Mouse (Mus musculus) G1E-ER4 (cell line): ENCODE measurements around the gene Arhgap19. TPM values are rescaled to one million over a fixed set of nuclear protein-coding genes. Genes with fewer than 3 reads are reported as not detected.

Experiments used
- GATA1 ChIP-seq: IDR thresholded peaks from one replicate; pipeline ENCODE4 v1.8.0; 2012; ENCODE audit warnings: low read length, inconsistent platforms
- polyA plus RNA-seq: library from polyadenylated mRNA; stranded (reverse); fragments of >175 nt; gene quantifications from 2 replicates; pipeline ENCODE4 v1.2.3, GENCODE M21; 2012

The Arhgap19 gene
- polyA plus RNA-seq, 1 experiment, result 13.1 TPM

DNA sequence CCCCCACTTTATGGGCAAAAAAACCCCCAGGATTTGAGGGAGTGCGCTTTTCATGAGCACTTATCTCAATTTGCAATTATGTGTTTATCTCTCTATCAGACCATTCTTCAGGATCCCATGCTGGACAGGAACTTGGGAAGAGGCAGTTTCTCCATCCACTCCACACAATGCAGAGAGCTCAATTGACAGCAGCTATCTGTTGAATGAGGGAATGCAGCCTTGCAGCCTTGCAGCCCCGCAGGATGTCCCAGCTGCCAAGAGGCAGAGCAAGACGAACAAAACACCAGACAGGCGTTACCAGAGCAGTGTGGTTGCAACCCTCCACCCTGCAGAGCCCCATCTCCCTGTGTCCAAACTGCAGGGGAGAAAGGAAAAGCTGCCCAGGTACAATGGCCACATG is 63.0 kb downstream of the Arhgap19 start:
- TF ChIP-seq GATA1, result no peak

DNA sequence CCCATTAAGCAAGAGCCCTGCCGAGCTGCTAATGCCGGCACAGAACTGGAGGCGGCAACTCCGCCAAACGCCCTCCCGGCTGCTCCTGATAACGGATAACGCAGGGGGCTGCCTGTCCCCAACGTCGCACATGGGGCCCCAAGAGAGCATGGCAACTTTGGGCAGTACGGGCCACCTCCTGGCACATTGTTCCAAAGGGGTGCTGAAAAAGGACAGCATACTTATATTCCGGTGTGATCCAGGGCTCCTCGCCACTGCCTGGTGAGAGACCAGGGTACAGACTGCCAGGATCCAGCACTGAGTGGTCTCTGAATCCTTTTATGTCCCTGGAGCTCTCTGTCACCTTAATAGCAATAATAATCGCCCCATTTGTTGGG is 63.4 kb downstream of the Arhgap19 start:
- TF ChIP-seq GATA1, result no peak

DNA sequence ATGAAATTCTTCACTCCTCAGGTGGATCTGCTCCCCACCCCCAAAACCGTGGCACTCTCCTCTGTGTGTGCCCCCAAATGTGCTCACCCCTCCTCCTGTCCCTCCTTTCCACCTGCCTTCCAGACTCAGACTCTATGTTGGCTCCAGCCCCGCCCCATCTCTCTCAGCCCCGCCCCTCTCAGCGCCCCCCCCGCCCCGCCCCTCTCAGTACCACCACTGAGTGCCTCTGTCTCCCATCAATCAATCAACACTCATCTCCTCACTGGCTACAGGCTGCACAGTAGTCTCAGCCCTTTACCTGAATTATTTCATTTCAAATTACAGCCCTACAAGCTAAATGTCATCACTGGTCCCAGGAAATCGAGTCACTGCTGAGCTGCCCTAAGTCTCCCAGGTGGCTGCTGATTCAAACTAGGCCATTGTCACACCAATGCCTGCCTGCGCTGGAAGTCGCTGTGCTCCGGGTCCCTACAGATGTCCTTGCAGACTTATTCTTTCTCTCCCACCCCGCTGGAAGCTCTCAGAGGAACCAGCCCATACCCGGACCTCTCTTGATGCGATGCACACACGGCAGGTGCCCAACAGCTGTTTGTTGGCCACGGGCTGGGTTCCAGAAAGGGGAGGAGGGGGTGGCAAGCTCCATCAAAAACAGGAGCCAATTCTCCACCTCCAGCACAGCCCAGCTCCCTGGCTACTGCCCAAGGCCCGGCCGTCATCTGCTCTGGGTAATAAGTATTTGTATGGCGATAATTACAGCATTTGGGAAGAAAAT is 64.0 kb downstream of the Arhgap19 start:
- no peak for TF ChIP-seq GATA1

GRCm38 (mm10) chr19:41734685-41735084 is 67.2 kb downstream of the Arhgap19 start:
- no peak for TF ChIP-seq GATA1

DNA sequence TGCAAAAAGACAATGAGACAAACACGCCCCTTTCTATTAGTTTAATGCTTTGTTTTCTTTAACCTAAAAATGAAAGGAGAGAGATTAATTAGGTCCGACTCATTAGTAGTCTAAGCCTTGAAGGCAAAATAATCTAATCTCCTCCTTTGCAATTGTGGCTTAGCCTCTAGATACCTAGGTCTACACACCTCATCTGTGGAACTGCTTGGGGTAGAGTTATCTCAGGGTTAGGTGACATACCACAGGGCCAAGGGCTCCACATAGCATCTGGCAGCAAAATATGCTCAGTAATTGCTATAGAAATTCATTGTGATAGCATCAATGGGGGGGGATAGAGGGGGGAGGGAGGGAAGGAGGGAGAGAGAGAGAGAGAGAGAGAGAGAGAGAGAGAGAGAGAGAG is 76.4 kb downstream of the Arhgap19 start:
- TF ChIP-seq GATA1, result no peak

DNA sequence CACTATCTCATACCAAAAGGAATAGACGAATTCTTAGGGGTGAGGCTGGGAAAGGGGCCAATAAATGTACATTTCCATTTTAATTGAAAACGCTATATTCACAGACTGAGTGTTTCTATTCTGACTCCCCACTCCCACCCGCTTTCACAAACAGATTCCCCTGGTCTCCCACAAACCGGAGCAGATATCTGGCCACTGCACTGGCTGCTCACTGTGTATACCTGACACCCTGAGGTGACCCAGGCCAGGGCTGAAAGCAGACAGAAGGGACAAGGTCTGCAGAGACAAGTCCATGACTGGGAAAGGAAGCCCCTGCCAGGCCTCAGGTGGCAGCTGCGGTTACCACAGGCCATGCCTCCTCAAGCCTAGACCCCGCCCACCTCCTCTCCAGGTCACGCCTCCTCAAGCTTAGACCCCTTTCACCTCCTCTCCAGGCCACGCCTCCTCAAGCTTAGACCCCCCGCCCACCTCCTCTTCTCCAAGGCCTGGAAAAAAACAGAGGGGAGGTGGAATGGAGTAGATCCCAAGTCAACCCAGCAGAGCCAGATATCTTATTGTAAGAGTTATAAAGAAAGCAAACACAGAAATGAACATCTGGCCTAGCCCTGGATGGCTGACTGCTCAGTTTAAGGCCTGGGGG is 76.9 kb downstream of the Arhgap19 start:
- TF ChIP-seq GATA1, result no peak

DNA sequence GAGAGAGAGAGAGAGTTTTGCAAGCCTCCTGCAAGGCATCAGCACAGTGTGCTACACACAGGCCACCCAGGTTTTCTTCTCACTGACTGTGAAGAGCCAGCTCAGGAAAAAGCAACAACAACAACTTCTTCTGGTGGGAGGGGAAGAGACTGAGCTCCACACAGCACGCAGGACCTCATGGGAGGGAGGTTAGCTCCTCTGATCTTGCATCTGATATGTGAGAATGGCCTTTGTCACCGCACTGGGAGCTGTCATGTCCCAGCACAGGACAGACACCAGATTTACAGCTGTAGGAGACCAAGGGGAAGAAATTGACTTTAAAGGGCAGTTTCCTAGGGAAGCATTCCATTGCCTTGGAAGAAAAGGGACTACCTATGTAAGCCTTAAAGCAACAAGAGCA is 78.5 kb downstream of the Arhgap19 start:
- TF ChIP-seq GATA1, result no peak

GRCm38 (mm10) chr19:41719436-41719835 is 82.4 kb downstream of the Arhgap19 start:
- no peak for TF ChIP-seq GATA1

Other genes with a start within 250 kb of the Arhgap19 start
- gene Gm340, start 219.7 kb downstream of the Arhgap19 start, polyA plus RNA-seq, result 0.79 and 2.4 TPM in 2 replicates
- gene Slit1, start 58.4 kb downstream of the Arhgap19 start, polyA plus RNA-seq, result 0.01 and 0.03 TPM in 2 replicates
- 65.6 and 72.2 TPM in 2 replicates for gene Frat1, start 27.9 kb upstream of the Arhgap19 start, polyA plus RNA-seq
- gene Frat2, start 46.1 kb upstream of the Arhgap19 start, polyA plus RNA-seq, result 59.0 and 72.3 TPM in 2 replicates
- gene Rrp12, start 94.1 kb upstream of the Arhgap19 start, polyA plus RNA-seq, result 45.6 and 48.0 TPM in 2 replicates
- 425 and 461 TPM in 2 replicates for gene Pgam1, start 109.9 kb upstream of the Arhgap19 start, polyA plus RNA-seq
- 20.9 and 28.0 TPM in 2 replicates for gene Exosc1, start 131.4 kb upstream of the Arhgap19 start, polyA plus RNA-seq
- 27.4 and 39.9 TPM in 2 replicates for gene Zdhhc16, start 131.4 kb upstream of the Arhgap19 start, polyA plus RNA-seq
- gene Mms19, start 179.1 kb upstream of the Arhgap19 start, polyA plus RNA-seq, result 11.9 and 12.0 TPM in 2 replicates
- 2.3 and 2.6 TPM in 2 replicates for gene Ubtd1, start 179.7 kb upstream of the Arhgap19 start, polyA plus RNA-seq
- not detected in 2 replicates for gene Ankrd2, start 234.0 kb upstream of the Arhgap19 start, polyA plus RNA-seq
- gene Hoga1, start 243.6 kb upstream of the Arhgap19 start, polyA plus RNA-seq, result not detected in 2 replicates